Mouse (Mus musculus) embryonic facial prominence, embryonic 11.5 days (tissue): ENCODE data around the gene Gnmt. TPM values are rescaled to one million over a fixed set of nuclear protein-coding genes. Genes with fewer than 3 reads are reported as not detected.

ENCODE experiments used
- ATAC-seq: fragments of 200-750 bp; cut with Nextera tagmentation; replicated peaks from 2 replicates; pipeline ENCODE4 v1.8.0; 2017; ENCODE audit warnings: low read depth; ENCODE audit not compliant: insufficient number of reproducible peaks, low FRiP score, low TSS enrichment
- DNase-seq: peaks from one replicate; pipeline ENCODE4 v3.0.0-alpha.2; 2015; ENCODE audit warnings: low spot score
- H3K27ac ChIP-seq: fragments of 300-500 bp; sonication (generic); replicated peaks from 2 replicates; pipeline ENCODE4 v1.5.1; 2014; ENCODE audit warnings: mild to moderate bottlenecking, low read depth, low read length, control low read depth
- H3K27me3 ChIP-seq: fragments of 300-500 bp; sonication (generic); 2 replicates; pipeline ENCODE4 v1.6.1; 2014; ENCODE audit warnings: mild to moderate bottlenecking, low read length, moderate library complexity, mixed read lengths; ENCODE audit not compliant: control insufficient read depth, insufficient read depth
- H3K36me3 ChIP-seq: fragments of 300-500 bp; sonication (generic); replicated peaks from 2 replicates; pipeline ENCODE4 v1.6.1; 2014; ENCODE audit warnings: low read depth, mild to moderate bottlenecking, low read length, moderate library complexity, mixed read lengths; ENCODE audit not compliant: control insufficient read depth, insufficient read depth
- H3K4me1 ChIP-seq: fragments of 300-500 bp; sonication (generic); 2 replicates; pipeline ENCODE4 v1.6.1; 2014; ENCODE audit warnings: low read length, mixed read lengths; ENCODE audit not compliant: control insufficient read depth, insufficient read depth
- H3K4me2 ChIP-seq: fragments of 300-500 bp; sonication (generic); 2 replicates; pipeline ENCODE4 v1.6.1; 2014; ENCODE audit warnings: low read depth, mild to moderate bottlenecking, control low read depth, low read length, moderate library complexity
- H3K4me3 ChIP-seq: fragments of 300-500 bp; sonication (generic); 2 replicates; pipeline ENCODE4 v1.5.1; 2014; ENCODE audit warnings: low read depth, low read length, control low read depth
- H3K9ac ChIP-seq: fragments of 300-500 bp; sonication (generic); replicated peaks from 2 replicates; pipeline ENCODE4 v1.6.1; 2014; ENCODE audit warnings: mild to moderate bottlenecking, control low read depth, low read length
- H3K9me3 ChIP-seq: fragments of 300-500 bp; sonication (generic); replicated peaks from 2 replicates; pipeline ENCODE4 v1.6.1; 2016; ENCODE audit warnings: mild to moderate bottlenecking, low read length, inconsistent platforms, mixed read lengths; ENCODE audit not compliant: control insufficient read depth
- WGBS: fragments of 180-500 bp; shearing (Covaris S2); extraction: QIAGEN DNeasy Blood & Tissue Kit; methylation state at CpG from one replicate; pipeline ENCODE4 v1.1.7; 2014; 5-methylcytosine and 5-hydroxymethylcytosine counted together
- polyA plus RNA-seq: library from polyadenylated mRNA; unstranded; fragments of >200 nt; fragmentation: Nextera tagmentation; extraction: Ambion mirVana; gene quantifications from 2 replicates; pipeline ENCODE4 v1.2.1, GENCODE M21; 2014

The Gnmt gene
- polyA plus RNA-seq: 0.35 and 0.62 TPM in 2 replicates

GRCm38 (mm10) chr17:46728904-46729318 is at the start of gene Gnmt:
Gene Gnmt, minus strand, starts transcription at chr17:46729168.
- H3K27ac ChIP-seq: no peak within 1 kb of the TSS
- peak within 1 kb of the TSS; percentile 8; the same call in 1 of the 2 replicates for H3K4me2 ChIP-seq
- 12% methylated on average over 24 of the region's 24 CpGs for WGBS
- H3K4me3 ChIP-seq: no peak within 1 kb of the TSS
- H3K9ac ChIP-seq: no peak within 1 kb of the TSS
- no peaks in the 10 kb centered on the region for H3K36me3 ChIP-seq
- H3K9me3 ChIP-seq: no peaks in the 10 kb centered on the region
- DNase-seq (no peak), ATAC-seq (no peak)
- H3K27me3 ChIP-seq: peaks cover 6% of the 10 kb centered on the region
- H3K4me1 ChIP-seq: no peaks in the 10 kb centered on the region

- H3K27ac ChIP-seq: no peak overlapping the region
- H3K27me3 ChIP-seq: no peaks in the 10 kb centered on the region
- peaks cover 20% of the 10 kb centered on the region for H3K36me3 ChIP-seq
- no peaks in the 10 kb centered on the region for H3K9me3 ChIP-seq
- H3K4me2 ChIP-seq: no peak overlapping the region
- ATAC-seq (no peak), DNase-seq (no peak)
- H3K4me1 ChIP-seq: no peaks in the 10 kb centered on the region; the same call in 1 of the 2 replicates
- WGBS: 88% methylated on average over 3 of the region's 3 CpGs
- H3K4me3 ChIP-seq: no peak overlapping the region
- no peak overlapping the region for H3K9ac ChIP-seq
Measured at GRCm38 (mm10) chr17:46776087-46776486, 47.1 kb upstream of the Gnmt start.

- Histone ChIP-seq H3K27ac (no peak overlapping the region), H3K9ac (no peak overlapping the region), H3K4me2 (no peak overlapping the region), H3K36me3 (peaks cover 20% of the 10 kb centered on the region), H3K9me3 (no peaks in the 10 kb centered on the region), H3K27me3 (no peaks in the 10 kb centered on the region), H3K4me1 (no peaks in the 10 kb centered on the region; the same call in 1 of the 2 replicates), H3K4me3 (no peak overlapping the region)
- no peak for DNase-seq
- ATAC-seq: no peak
- WGBS: 95% methylated on average over 9 of the region's 9 CpGs
Measured at GRCm38 (mm10) chr17:46775070-46775469, 46.1 kb upstream of the Gnmt start.

- ATAC-seq (no peak), DNase-seq (no peak)
- Histone ChIP-seq H3K9me3 (no peaks in the 10 kb centered on the region), H3K4me1 (no peaks in the 10 kb centered on the region; the same call in 1 of the 2 replicates), H3K27me3 (no peaks in the 10 kb centered on the region), H3K4me3 (no peak overlapping the region), H3K9ac (no peak overlapping the region), H3K4me2 (no peak overlapping the region), H3K27ac (no peak overlapping the region), H3K36me3 (peaks cover 16% of the 10 kb centered on the region)
- WGBS: 39% methylated on average over 2 of the region's 2 CpGs
Measured at GRCm38 (mm10) chr17:46774131-46774472, 45.1 kb upstream of the Gnmt start.

- ATAC-seq (no peak), DNase-seq (peak; percentile 43)
- H3K9me3 ChIP-seq: no peaks in the 10 kb centered on the region
- H3K9ac ChIP-seq: peak overlapping the region; percentile 86
- peak overlapping the region; percentile 93 for H3K4me2 ChIP-seq
- 8% methylated on average over 19 of the region's 20 CpGs for WGBS
- no peak overlapping the region; the same call in 1 of the 2 replicates for H3K27ac ChIP-seq
- no peaks in the 10 kb centered on the region; the same call in 1 of the 2 replicates for H3K4me1 ChIP-seq
- peak overlapping the region; percentile 84 for H3K4me3 ChIP-seq
- H3K27me3 ChIP-seq: no peaks in the 10 kb centered on the region
- H3K36me3 ChIP-seq: peaks cover 11% of the 10 kb centered on the region
Measured at GRCm38 (mm10) chr17:46773278-46774130, 44.5 kb upstream of the Gnmt start.

GRCm38 (mm10) chr17:46772404-46773277 is 43.7 kb upstream of the Gnmt start, which contains the start of gene 2310039H08Rik:
Gene 2310039H08Rik, plus strand, starts transcription at chr17:46772635.
- H3K4me3 ChIP-seq: peak within 1 kb of the TSS; percentile 84
- H3K4me2 ChIP-seq: peak within 1 kb of the TSS; percentile 93
- no peaks in the 10 kb centered on the region for H3K9me3 ChIP-seq
- H3K27me3 ChIP-seq: no peaks in the 10 kb centered on the region
- under 1% methylated on average over 50 of the region's 50 CpGs for WGBS
- peak within 1 kb of the TSS; percentile 86 for H3K9ac ChIP-seq
- H3K36me3 ChIP-seq: peaks cover 6% of the 10 kb centered on the region
- DNase-seq (peak; percentile 91), ATAC-seq (peak; percentile 91)
- peak within 1 kb of the TSS; percentile 52 for H3K27ac ChIP-seq
- H3K4me1 ChIP-seq: no peaks in the 10 kb centered on the region; the same call in 1 of the 2 replicates

GRCm38 (mm10) chr17:46772038-46772403 is 43.1 kb upstream of the Gnmt start:
- Histone ChIP-seq H3K9ac (peak overlapping the region; percentile 86), H3K4me2 (peak overlapping the region; percentile 93), H3K36me3 (peaks cover 6% of the 10 kb centered on the region), H3K27ac (0 out of 2 replicates have a peak overlapping the region, but pooled peaks have one; percentile 52), H3K9me3 (no peaks in the 10 kb centered on the region), H3K4me3 (peak overlapping the region; percentile 84), H3K27me3 (no peaks in the 10 kb centered on the region), H3K4me1 (no peaks in the 10 kb centered on the region; the same call in 1 of the 2 replicates)
- ATAC-seq (0 out of 2 replicates have a peak, but pooled peaks have one; percentile 30), DNase-seq (no peak)
- 9% methylated on average over 5 of the region's 5 CpGs for WGBS
